Mouse (Mus musculus) megakaryocyte, embryonic 14.5 days (primary cell): Measurements from ENCODE around the gene Dpysl5.

ENCODE experiments used
- FLI1 ChIP-seq: IDR thresholded peaks from 2 replicates; pipeline ENCODE4 v1.6.1; 2012; ENCODE audit warnings: low read length, inconsistent platforms, mixed read lengths
- GATA1 ChIP-seq: IDR thresholded peaks from 3 replicates; pipeline ENCODE4 v1.6.1; 2012; ENCODE audit warnings: mixed read lengths, low read length, inconsistent platforms, borderline replicate concordance

- TF ChIP-seq GATA1 (no peak), FLI1 (no peak)
Observed at GRCm38 (mm10) chr5:30683993-30684392, 27.4 kb upstream of the Dpysl5 start.
